Mouse (Mus musculus): Measurements from ENCODE around the gene Hace1. TPM values are rescaled to one million over a fixed set of nuclear protein-coding genes. Genes with fewer than 3 reads are reported as not detected.

Gene Hace1
- polyA plus RNA-seq, 1 experiment: 17.7 TPM

- no peak for DNase-seq (ENCODE audit: low spot score)
These were observed 129.2 kb downstream of the Hace1 start for GRCm38 (mm10) chr10:45706849-45707248.

- no peak for DNase-seq (ENCODE audit: low spot score)
These were observed 133.2 kb downstream of the Hace1 start for GRCm38 (mm10) chr10:45710848-45711247.

- no peak for DNase-seq (ENCODE audit: low spot score)
These were observed 133.7 kb downstream of the Hace1 start for GRCm38 (mm10) chr10:45711348-45711747.

Other genes with a start within 250 kb of the Hace1 start
- 53.7 and 57.4 TPM in 2 replicates for gene Bves, start 242.1 kb upstream of the Hace1 start, polyA plus RNA-seq (2012; rRNA removed)
- 0.04 and 0.11 TPM in 2 replicates for gene Lin28b, start 91.4 kb upstream of the Hace1 start, polyA plus RNA-seq (2012; rRNA removed)

Data from urinary bladder, adult 2 months (tissue).